Mouse (Mus musculus) erythroblast, embryonic 14.5 days (primary cell): ENCODE data around the gene Kcnip3.

Source experiments
- GATA1 ChIP-seq: IDR thresholded peaks from 2 replicates; pipeline ENCODE4 v1.6.1; 2012; ENCODE audit warnings: low read length, inconsistent platforms, mixed read lengths
- TAL1 ChIP-seq: IDR thresholded peaks from 3 replicates; pipeline ENCODE4 v1.6.1; 2012; ENCODE audit warnings: low read length, inconsistent platforms, mixed read lengths

DNA sequence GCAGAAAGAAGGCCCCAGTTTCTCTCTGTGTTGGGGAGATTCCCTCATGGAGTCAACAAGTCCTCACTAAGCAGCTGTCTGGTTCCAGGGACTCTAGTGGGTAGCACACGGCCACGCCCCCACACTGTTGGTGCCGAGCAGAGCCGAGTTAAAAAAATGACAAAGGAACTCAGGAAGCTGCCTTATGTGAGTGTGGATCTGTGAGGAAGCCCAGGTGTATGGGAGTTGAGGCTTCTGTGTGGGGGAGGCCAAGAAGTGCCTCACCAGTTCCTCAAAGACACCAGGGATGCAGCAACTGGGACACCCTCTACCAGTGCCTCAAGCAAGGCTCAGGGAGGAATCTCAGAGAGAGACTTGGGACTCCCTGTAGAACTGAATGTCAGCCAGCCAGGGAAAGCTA lies 42.7 kb downstream of the Kcnip3 start:
- TF ChIP-seq TAL1 (no peak), GATA1 (no peak)
